ENCODE assay signal across 15 mouse cellular contexts in genomic region chr2:32325342-32325741, GRCm38 (mm10). TPM values are rescaled to one million over a fixed set of nuclear protein-coding genes. Genes with fewer than 3 reads are reported as not detected.
DNase-seq lines count a peak whose midpoint lies in the region; ATAC-seq and TF ChIP-seq lines count a peak whose summit lies in the region.
"Had no signal": no experiment of that assay in that cellular context is flagged by ENCODE, and none has a peak within 500 bp of the region (broad histone marks: within the 10 kb centered on the region; RNA-seq: fewer than 3 reads in every experiment).

No protein-coding gene starts in this region.

- DNase-seq in adrenal gland, adult 2 months, result peak; percentile 47
- DNase-seq in adrenal gland, postnatal 4 days (ENCODE audit: low spot score in 2 of 2), result no peak
- no peak for DNase-seq in left cerebral cortex, adult 2 months (ENCODE audit: extremely low spot score in 1 of 2, low spot score in 2 of 2)
- no peak for DNase-seq in left cerebral cortex, adult 18-20 months (ENCODE audit: low spot score in 2 of 2)
- peak; percentile 40 for DNase-seq in lung, postnatal 25 days (ENCODE audit: low spot score)
- DNase-seq in cerebellum, adult 18-20 months, result no peak
- no peak for DNase-seq in embryo, embryonic 10 days (ENCODE audit: low spot score)
- DNase-seq: heart, postnatal 10 days; kidney, adult 9 months; liver, embryonic 13.5 days; right cerebral cortex, postnatal 4 days; thymus, adult 18-20 months had no signal

- H3K4me3 ChIP-seq in left cerebral cortex, adult 2 months, result no peak overlapping the region
- H3K4me3 ChIP-seq in embryonic facial prominence, embryonic 13.5 days, result no peak overlapping the region
- H3K4me3 ChIP-seq: liver, embryonic 13.5 days; midbrain, embryonic 12.5 days; neural tube, embryonic 15.5 days had no signal

- peaks cover 22% of the 10 kb centered on the region for H3K36me3 ChIP-seq in embryonic facial prominence, embryonic 13.5 days
- H3K36me3 ChIP-seq: liver, embryonic 13.5 days; midbrain, embryonic 12.5 days had no signal

- peaks cover 75% of the 10 kb centered on the region for H3K4me1 ChIP-seq in embryonic facial prominence, embryonic 13.5 days
- H3K4me1 ChIP-seq: liver, embryonic 13.5 days had no signal

- intact Hi-C loops in left cerebral cortex, adult 2 months (cut with DNase I), result no loop called here

- H3K9me3 ChIP-seq in embryonic facial prominence, embryonic 13.5 days, result no peaks in the 10 kb centered on the region
- H3K9me3 ChIP-seq: liver, embryonic 13.5 days; midbrain, embryonic 12.5 days; neural tube, embryonic 15.5 days had no signal

- H3K27me3 ChIP-seq in embryonic facial prominence, embryonic 13.5 days, result no peaks in the 10 kb centered on the region
- H3K27me3 ChIP-seq: midbrain, embryonic 12.5 days; neural tube, embryonic 15.5 days had no signal

- no peak for TF ChIP-seq CTCF in left cerebral cortex, adult 2 months (IDR thresholded peaks at IDR 0.05)

- H3K4me2 ChIP-seq in embryonic facial prominence, embryonic 13.5 days, result no peak overlapping the region
- H3K4me2 ChIP-seq: liver, embryonic 13.5 days; midbrain, embryonic 12.5 days; neural tube, embryonic 15.5 days had no signal

- no peak for ATAC-seq in embryonic facial prominence, embryonic 13.5 days (ENCODE audit: insufficient number of reproducible peaks, insufficient read depth, low FRiP score, low TSS enrichment, low read depth)

- no peak overlapping the region for H3K9ac ChIP-seq in embryonic facial prominence, embryonic 13.5 days
- H3K9ac ChIP-seq: liver, embryonic 13.5 days; midbrain, embryonic 12.5 days; neural tube, embryonic 15.5 days had no signal

- 60% methylated on average over 7 of the region's 7 CpGs for WGBS in embryonic facial prominence, embryonic 13.5 days

- peak overlapping the region; percentile 11; the same call in 1 of the 2 replicates for H3K27ac ChIP-seq in left cerebral cortex, adult 2 months
- peak overlapping the region; percentile 68 for H3K27ac ChIP-seq in embryonic facial prominence, embryonic 13.5 days
- H3K27ac ChIP-seq: liver, embryonic 13.5 days; midbrain, embryonic 12.5 days; neural tube, embryonic 15.5 days had no signal

RNA-seq across cellular contexts. Expression of gene Ciz1, which starts 26.8 kb away (rescaled TPM):
- 10 to 100 TPM; 54.0 to 94.0 TPM for total RNA-seq in adrenal gland, adult 2 months (2021)
- 290 and 303 TPM in 2 replicates for polyA plus RNA-seq in adrenal gland, adult 2 months (2012; rRNA removed)
- 100 to 1,000 TPM in 1 of 2 experiments, 10 to 100 TPM in 1; 97.7 to 106 TPM for total RNA-seq in adrenal gland, postnatal 4 days (2021)
- 10 to 100 TPM; 89.7 to 90.1 TPM for total RNA-seq in left cerebral cortex, adult 2 months (2021)
- 10 to 100 TPM; 66.4 to 78.3 TPM for total RNA-seq in left cerebral cortex, adult 18-20 months (2021)
- 48.6 and 54.2 TPM in 2 replicates for polyA plus RNA-seq in embryonic facial prominence, embryonic 13.5 days (2015; fragmentation: Nextera tagmentation; extraction: Ambion mirVana)

RNA-seq across cellular contexts. Expression of gene Dnm1, which starts 27.8 kb away (rescaled TPM):
- 10 to 100 TPM; 15.8 to 22.5 TPM for total RNA-seq in adrenal gland, adult 2 months (2021)
- 114 and 144 TPM in 2 replicates for polyA plus RNA-seq in adrenal gland, adult 2 months (2012; rRNA removed)
- total RNA-seq in adrenal gland, postnatal 4 days (2021), result 10 to 100 TPM; 41.3 to 43.4 TPM
- 1,000 to 10,000 TPM; 1,259 to 1,310 TPM for total RNA-seq in left cerebral cortex, adult 2 months (2021)
- 1,000 to 10,000 TPM; 1,236 to 1,244 TPM for total RNA-seq in left cerebral cortex, adult 18-20 months (2021)
- 31.9 and 32.4 TPM in 2 replicates for polyA plus RNA-seq in embryonic facial prominence, embryonic 13.5 days (2015; fragmentation: Nextera tagmentation; extraction: Ambion mirVana)

RNA-seq across cellular contexts. Expression of gene Swi5, which starts 37.5 kb away (rescaled TPM):
- 100 to 1,000 TPM; 324 to 358 TPM for total RNA-seq in adrenal gland, adult 2 months (2021)
- 317 and 318 TPM in 2 replicates for polyA plus RNA-seq in adrenal gland, adult 2 months (2012; rRNA removed)
- total RNA-seq in adrenal gland, postnatal 4 days (2021), result 100 to 1,000 TPM; 225 to 237 TPM
- total RNA-seq in left cerebral cortex, adult 2 months (2021), result 100 to 1,000 TPM; 186 to 193 TPM
- 100 to 1,000 TPM; 205 to 210 TPM for total RNA-seq in left cerebral cortex, adult 18-20 months (2021)
- polyA plus RNA-seq in embryonic facial prominence, embryonic 13.5 days (2015; fragmentation: Nextera tagmentation; extraction: Ambion mirVana), result 497 and 538 TPM in 2 replicates

RNA-seq across cellular contexts. Expression of gene Golga2, which starts 38.2 kb away (rescaled TPM):
- 10 to 100 TPM; 81.1 to 82.9 TPM for total RNA-seq in adrenal gland, adult 2 months (2021)
- polyA plus RNA-seq in adrenal gland, adult 2 months (2012; rRNA removed), result 25.8 and 31.5 TPM in 2 replicates
- 10 to 100 TPM; 78.6 to 80.4 TPM for total RNA-seq in adrenal gland, postnatal 4 days (2021)
- 10 to 100 TPM; 83.2 to 86.4 TPM for total RNA-seq in left cerebral cortex, adult 2 months (2021)
- total RNA-seq in left cerebral cortex, adult 18-20 months (2021), result 10 to 100 TPM; 84.2 to 88.5 TPM
- polyA plus RNA-seq in embryonic facial prominence, embryonic 13.5 days (2015; fragmentation: Nextera tagmentation; extraction: Ambion mirVana), result 25.6 and 31.2 TPM in 2 replicates

RNA-seq across cellular contexts. Expression of gene 1110008P14Rik, which starts 56.4 kb away (rescaled TPM):
- 100 to 1,000 TPM; 152 to 167 TPM for total RNA-seq in adrenal gland, adult 2 months (2021)
- polyA plus RNA-seq in adrenal gland, adult 2 months (2012; rRNA removed), result 1,060 and 1,061 TPM in 2 replicates
- total RNA-seq in adrenal gland, postnatal 4 days (2021), result 100 to 1,000 TPM in 1 of 2 experiments, 10 to 100 TPM in 1; 94.9 to 121 TPM
- 100 to 1,000 TPM; 341 to 349 TPM for total RNA-seq in left cerebral cortex, adult 2 months (2021)
- 100 to 1,000 TPM; 283 to 350 TPM for total RNA-seq in left cerebral cortex, adult 18-20 months (2021)
- polyA plus RNA-seq in embryonic facial prominence, embryonic 13.5 days (2015; fragmentation: Nextera tagmentation; extraction: Ambion mirVana), result 44.1 and 47.8 TPM in 2 replicates

Comparison
In these comparisons a context has a peak if more than half of its experiments do, and no peak if none do; other contexts are left out.
1. DNase-seq: peak in adrenal gland, adult 2 months (single experiment) and lung, postnatal 25 days (single experiment); none in adrenal gland, postnatal 4 days (0 of 2), left cerebral cortex, adult 2 months (0 of 2), left cerebral cortex, adult 18-20 months (0 of 2), cerebellum, adult 18-20 months (0 of 2) and embryo, embryonic 10 days (single experiment).
2. RNA of gene Dnm1, which starts 27.8 kb away (total RNA-seq): 1,259 to 1,310 TPM in left cerebral cortex, adult 2 months and 1,236 to 1,244 TPM in left cerebral cortex, adult 18-20 months; 41.3 to 43.4 TPM in adrenal gland, postnatal 4 days and 15.8 to 22.5 TPM in adrenal gland, adult 2 months; every median in the first group is over 10 times any median in the second.